Mouse (Mus musculus): ENCODE data around the gene Myt1l. TPM values are rescaled to one million over a fixed set of nuclear protein-coding genes. Genes with fewer than 3 reads are reported as not detected.

Myt1l gene
- total RNA-seq, 2 experiments from 2014 or later = 218 to 245 TPM

- intact Hi-C loops (cut with DNase I) = loop anchor here (10.0 kb wide), 2 partner anchors 444 to 654 kb away; partner anchors contain the start of genes Sntg2 and Tmem18
- no peak for DNase-seq (ENCODE audit: low spot score in 2 of 2)
Measured at GRCm38 (mm10) chr12:29930591-29930990, 402.4 kb downstream of the Myt1l start.

- DNase-seq (ENCODE audit: low spot score in 2 of 2) = peak in 1 of 2 experiments; percentile 74
- intact Hi-C loops (cut with DNase I) = loop anchor here (10.0 kb wide), 2 partner anchors 442 to 652 kb away; partner anchors contain the start of genes Sntg2 and Tmem18
Measured at GRCm38 (mm10) chr12:29932951-29933350, 404.8 kb downstream of the Myt1l start.

GRCm38 (mm10) chr12:29933501-29933900, 405.3 kb downstream of the Myt1l start:
- no peak for DNase-seq (ENCODE audit: low spot score in 2 of 2)
- intact Hi-C loops (cut with DNase I) = loop anchor here (10.0 kb wide), 2 partner anchors 441 to 651 kb away; partner anchors contain the start of genes Sntg2 and Tmem18

GRCm38 (mm10) chr12:29934120-29934581, 406.0 kb downstream of the Myt1l start:
- DNase-seq (ENCODE audit: low spot score in 2 of 2) = peak; percentile 73 to 95
- intact Hi-C loops (cut with DNase I) = loop anchor here (10.0 kb wide), 2 partner anchors 441 to 651 kb away; partner anchors contain the start of genes Sntg2 and Tmem18

- no peak for DNase-seq (ENCODE audit: low spot score in 2 of 2)
- intact Hi-C loops (cut with DNase I) = loop anchor here (5.0 to 10.0 kb wide), 3 partner anchors 80 to 647 kb away; partner anchors contain the start of genes Sntg2 and Tmem18
Measured at GRCm38 (mm10) chr12:29937308-29937707, 409.1 kb downstream of the Myt1l start, which contains the start of gene Pxdn. Gene Pxdn, plus strand, starts transcription at chr12:29937608.

GRCm38 (mm10) chr12:29937851-29938375, 409.7 kb downstream of the Myt1l start:
- intact Hi-C loops (cut with DNase I) = loop anchor here (5.0 to 10.0 kb wide), 3 partner anchors 79 to 647 kb away; partner anchors contain the start of genes Sntg2 and Tmem18
- DNase-seq (ENCODE audit: low spot score in 2 of 2) = peak; percentile 69 to 70

GRCm38 (mm10) chr12:29938376-29939041, 410.3 kb downstream of the Myt1l start:
- intact Hi-C loops (cut with DNase I) = loop anchor here (5.0 to 10.0 kb wide), 3 partner anchors 79 to 646 kb away; partner anchors contain the start of genes Sntg2 and Tmem18

GRCm38 (mm10) chr12:29939261-29939671, 411.1 kb downstream of the Myt1l start:
- intact Hi-C loops (cut with DNase I) = loop anchor here (5.0 to 10.0 kb wide), 3 partner anchors 78 to 646 kb away; partner anchors contain the start of genes Sntg2 and Tmem18
- no peak for DNase-seq (ENCODE audit: low spot score in 2 of 2)

More at GRCm38 (mm10) chr12:29938376-29939041, 410.3 kb downstream of the Myt1l start:
- peak; percentile 53 to 56 for DNase-seq (ENCODE audit: low spot score in 2 of 2)

GRCm38 (mm10) chr12:29942435-29942834, 414.3 kb downstream of the Myt1l start:
- DNase-seq (ENCODE audit: low spot score in 2 of 2) = no peak
- intact Hi-C loops (cut with DNase I) = no loop called here

- intact Hi-C loops (cut with DNase I) = no loop called here
- DNase-seq (ENCODE audit: low spot score in 2 of 2) = no peak
Measured at GRCm38 (mm10) chr12:29944650-29945049, 416.5 kb downstream of the Myt1l start.

GRCm38 (mm10) chr12:29945182-29945743, 417.1 kb downstream of the Myt1l start:
- no peak for DNase-seq (ENCODE audit: low spot score in 2 of 2)
- intact Hi-C loops (cut with DNase I) = no loop called here

- intact Hi-C loops (cut with DNase I) = no loop called here
Measured at GRCm38 (mm10) chr12:29951043-29951442, 422.9 kb downstream of the Myt1l start.

GRCm38 (mm10) chr12:29951485-29951884, 423.3 kb downstream of the Myt1l start:
- DNase-seq (ENCODE audit: low spot score in 2 of 2) = no peak
- intact Hi-C loops (cut with DNase I) = no loop called here

More at GRCm38 (mm10) chr12:29951043-29951442, 422.9 kb downstream of the Myt1l start:
- no peak for DNase-seq (ENCODE audit: low spot score in 2 of 2)

- intact Hi-C loops (cut with DNase I) = no loop called here
- DNase-seq (ENCODE audit: low spot score in 2 of 2) = no peak
Measured at GRCm38 (mm10) chr12:29952102-29952501, 423.9 kb downstream of the Myt1l start.

- DNase-seq (ENCODE audit: low spot score in 2 of 2) = no peak
- intact Hi-C loops (cut with DNase I) = no loop called here
Measured at GRCm38 (mm10) chr12:29953999-29954398, 425.8 kb downstream of the Myt1l start.

GRCm38 (mm10) chr12:29954464-29954863, 426.3 kb downstream of the Myt1l start:
- no peak for DNase-seq (ENCODE audit: low spot score in 2 of 2)
- intact Hi-C loops (cut with DNase I) = no loop called here

- intact Hi-C loops (cut with DNase I) = no loop called here
- no peak for DNase-seq (ENCODE audit: low spot score in 2 of 2)
Measured at GRCm38 (mm10) chr12:29956969-29957368, 428.8 kb downstream of the Myt1l start.

GRCm38 (mm10) chr12:29958637-29959036, 430.5 kb downstream of the Myt1l start:
- no peak for DNase-seq (ENCODE audit: low spot score in 2 of 2)
- intact Hi-C loops (cut with DNase I) = no loop called here

- no peak for DNase-seq (ENCODE audit: low spot score in 2 of 2)
- intact Hi-C loops (cut with DNase I) = no loop called here
Measured at GRCm38 (mm10) chr12:29961041-29961440, 432.9 kb downstream of the Myt1l start.

- intact Hi-C loops (cut with DNase I) = no loop called here
- no peak for DNase-seq (ENCODE audit: low spot score in 2 of 2)
Measured at GRCm38 (mm10) chr12:29965016-29965415, 436.8 kb downstream of the Myt1l start.
